Mouse (Mus musculus) gastrocnemius, postnatal 25 days (tissue): ENCODE results near the gene Nup107. TPM values are rescaled to one million over a fixed set of nuclear protein-coding genes. Genes with fewer than 3 reads are reported as not detected.

ENCODE experiments used
- total RNA-seq, 2 experiments: library from RNA; stranded (reverse); gene quantifications; 1 replicate in 1 of 2; 2 replicates in 1 of 2; pipeline ENCODE4 v1.2.3; 2021

Gene Nup107
- total RNA-seq, 2 experiments from 2014 or later, result 6.0 TPM

Other genes with a start within 250 kb of the Nup107 start
- gene Cpm, start 163.2 kb downstream of the Nup107 start, total RNA-seq, result 1 to 10 TPM; 2.3 to 2.4 TPM
- 10 to 100 TPM; 38.5 to 43.8 TPM for gene Mdm2, start 81.9 kb downstream of the Nup107 start, total RNA-seq
- 1 to 10 TPM; 3.8 to 4.8 TPM for gene Slc35e3, start 46.3 kb downstream of the Nup107 start, total RNA-seq
- gene Rap1b, start 53.3 kb upstream of the Nup107 start, total RNA-seq, result 10 to 100 TPM; 22.8 to 24.2 TPM